Mouse (Mus musculus) G1E (cell line): ENCODE measurements at regions not wholly inside any gene's neighbourhood (a gene's known extent, or its start where the extent isn't known, plus 50 kb on each side); places are given as distances from the start of the nearest gene placed in this dataset.

Source experiments
- CTCF ChIP-seq: IDR thresholded peaks from 2 replicates; pipeline ENCODE4 v1.5.1; 2012; ENCODE audit warnings: low read depth, low read length, inconsistent platforms, mixed read lengths
- GATA1 ChIP-seq: IDR thresholded peaks from 2 replicates; pipeline ENCODE4 v1.6.1; 2012; ENCODE audit warnings: borderline replicate concordance, low read length, inconsistent platforms, mixed read lengths
- TAL1 ChIP-seq: conservative IDR thresholded peaks from 2 replicates; pipeline ENCODE4 v1.6.1; 2012; ENCODE audit warnings: low read depth, low read length, inconsistent platforms, mixed read lengths

DNA sequence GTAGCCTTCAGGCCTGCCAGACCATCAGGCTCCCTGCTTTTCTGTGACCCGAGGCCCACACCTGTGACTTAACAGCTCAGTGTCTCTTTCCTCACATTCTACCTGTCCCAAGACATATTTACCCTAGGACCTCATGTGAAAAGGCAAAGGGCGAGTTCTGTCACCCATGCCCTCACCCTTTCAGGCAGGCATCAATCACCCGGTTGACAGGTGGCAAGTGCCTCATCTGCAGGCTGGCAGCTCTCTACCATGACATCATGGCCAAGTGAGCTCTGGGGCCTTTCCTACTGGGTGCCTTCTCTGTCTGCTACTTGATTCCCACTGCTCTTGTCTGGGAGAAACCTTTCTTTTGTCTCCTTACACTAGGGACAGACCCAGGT, 139.5 kb downstream of the Tomm20 start:
- TF ChIP-seq CTCF (no peak), GATA1 (no peak), TAL1 (no peak)
